Mouse (Mus musculus): ENCODE measurements at regions not wholly inside any gene's neighbourhood (a gene's known extent, or its start where the extent isn't known, plus 50 kb on each side); places are given as distances from the start of the nearest gene placed in this dataset.

DNA sequence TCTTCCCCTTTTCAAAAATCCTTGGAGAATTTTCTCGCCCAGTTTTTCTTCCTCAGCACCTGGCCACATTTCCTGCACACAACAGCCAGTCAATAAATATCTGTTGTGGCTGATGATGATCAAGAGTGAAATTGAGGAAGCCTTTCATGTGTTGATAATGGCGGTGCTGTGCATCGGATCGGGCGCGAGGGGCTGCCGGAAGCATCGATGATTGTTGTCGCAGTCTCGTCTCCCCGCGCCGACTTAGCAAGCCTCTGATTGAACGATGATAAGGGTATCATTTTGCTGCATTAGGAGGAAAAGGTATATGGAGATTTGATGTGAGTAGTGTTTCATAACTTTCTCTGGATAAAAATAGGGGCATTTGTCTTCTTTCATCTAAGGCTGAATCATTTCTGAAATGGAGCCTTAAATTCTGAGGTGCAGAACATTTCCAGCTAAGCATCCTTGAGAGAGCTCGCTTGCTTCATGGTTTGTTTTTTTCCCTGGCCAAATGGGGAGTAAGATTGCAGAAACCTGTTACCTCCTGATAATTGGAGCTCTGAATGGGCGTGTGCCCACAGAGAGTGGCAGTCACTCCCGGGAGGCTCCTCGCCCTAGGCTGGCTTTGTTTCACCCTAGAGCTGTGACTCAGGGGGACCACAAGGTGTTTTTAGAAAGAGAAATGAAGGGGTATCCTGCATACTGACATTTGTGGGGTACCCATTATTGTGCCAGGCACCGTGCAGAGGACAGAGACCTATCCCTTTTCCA lies 94.8 kb upstream of the Podxl start:
- 80% methylated on average over 19 of the region's 19 CpGs for WGBS
- Histone ChIP-seq H3K9ac (ENCODE audit: low read depth, low read length) (no peak overlapping the region), H3K27ac (replicated peaks; ENCODE audit: low read depth, low read length) (no peak overlapping the region)

DNA sequence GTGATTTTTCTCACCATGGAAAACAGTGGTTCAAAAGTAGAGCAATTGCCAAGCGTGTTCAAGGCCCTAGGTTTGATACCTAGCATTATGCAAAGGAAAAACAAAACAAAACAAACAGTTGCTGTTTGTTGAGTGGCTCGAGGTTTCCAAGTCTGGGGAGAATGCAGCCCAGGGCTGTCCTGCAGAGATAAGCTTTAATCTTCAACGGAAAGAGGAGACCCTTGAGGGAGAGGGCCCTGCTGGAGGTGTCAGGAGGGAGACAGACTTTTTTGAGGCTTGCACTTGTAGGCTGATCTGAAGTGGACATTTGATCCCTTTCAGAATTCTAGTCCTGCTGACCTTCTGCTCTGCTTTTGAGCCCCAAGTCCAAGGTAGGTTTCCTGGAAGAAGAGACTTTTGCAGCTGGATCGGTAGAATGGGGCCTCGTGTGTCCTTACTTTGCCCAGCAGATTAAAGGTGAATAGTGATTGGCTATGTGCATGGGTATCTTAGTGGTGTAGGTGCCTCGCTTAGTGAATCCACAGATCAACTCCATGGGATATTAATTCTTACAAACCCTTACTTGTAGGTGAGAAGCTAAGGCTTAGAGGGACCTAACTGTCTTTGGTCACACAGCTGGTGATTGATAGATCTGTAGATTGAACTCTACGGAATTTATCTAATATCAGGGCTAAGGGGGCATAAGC lies 87.2 kb upstream of the Podxl start:
- no peak for ATAC-seq (ENCODE audit: low read depth)

More for the DNA sequence above, 94.8 kb upstream of the Podxl start:
- DNase-seq (ENCODE audit: low spot score) = no peak
- H3K4me3 ChIP-seq (ENCODE audit: low read depth, low read length) = no peak overlapping the region
- H3K4me2 ChIP-seq (ENCODE audit: low read depth, low read length) = no peak overlapping the region
- H3K4me1 ChIP-seq (ENCODE audit: control insufficient read depth, insufficient read depth, low read length) = no peaks in the 10 kb centered on the region
- H3K36me3 ChIP-seq (ENCODE audit: control insufficient read depth, insufficient read depth, low read length) = no peaks in the 10 kb centered on the region
- peaks cover 11% of the 10 kb centered on the region for H3K27me3 ChIP-seq (replicated peaks; ENCODE audit: control insufficient read depth, insufficient read depth, low read length)
- peak; percentile 56; the same call in 1 of the 2 replicates for ATAC-seq (ENCODE audit: low read depth)
- no peaks in the 10 kb centered on the region for H3K9me3 ChIP-seq (ENCODE audit: control insufficient read depth, low read length)

DNA sequence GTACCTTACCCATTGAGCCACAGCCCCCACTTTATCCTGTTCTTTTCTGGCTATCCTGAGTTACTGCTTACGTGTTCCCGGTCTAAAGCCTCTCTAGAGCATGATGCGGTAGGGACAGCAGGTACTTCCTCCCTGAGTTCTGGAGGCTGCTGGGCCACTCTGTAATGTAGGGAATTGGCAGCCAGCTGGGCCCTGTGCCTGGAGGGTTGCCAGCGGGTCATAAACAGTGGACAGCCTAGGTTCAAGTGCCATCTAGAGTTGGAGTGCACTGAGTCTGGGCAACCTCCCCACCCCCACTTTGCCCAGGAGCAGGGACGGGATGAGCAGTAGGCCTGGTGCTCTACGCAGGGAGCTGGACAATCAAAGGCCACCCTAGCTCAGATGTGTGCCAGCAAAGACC lies 81.5 kb upstream of the Podxl start:
- DNase-seq (ENCODE audit: low spot score) (no peak), ATAC-seq (ENCODE audit: low read depth) (no peak)
- no peak overlapping the region for H3K27ac ChIP-seq (replicated peaks; ENCODE audit: low read depth, low read length)
- WGBS = 82% methylated on average over 6 of the region's 6 CpGs
- H3K4me1 ChIP-seq (ENCODE audit: control insufficient read depth, insufficient read depth, low read length) = peaks cover 8% of the 10 kb centered on the region; the same call in 1 of the 2 replicates
- H3K27me3 ChIP-seq (replicated peaks; ENCODE audit: control insufficient read depth, insufficient read depth, low read length) = no peaks in the 10 kb centered on the region
- no peak overlapping the region for H3K9ac ChIP-seq (ENCODE audit: low read depth, low read length)
- H3K4me3 ChIP-seq (ENCODE audit: low read depth, low read length) = no peak overlapping the region
- H3K36me3 ChIP-seq (ENCODE audit: control insufficient read depth, insufficient read depth, low read length) = no peaks in the 10 kb centered on the region
- no peak overlapping the region for H3K4me2 ChIP-seq (ENCODE audit: low read depth, low read length)
- H3K9me3 ChIP-seq (ENCODE audit: control insufficient read depth, low read length) = no peaks in the 10 kb centered on the region

More for the DNA sequence above, 87.2 kb upstream of the Podxl start:
- Histone ChIP-seq H3K9me3 (ENCODE audit: control insufficient read depth, low read length) (no peaks in the 10 kb centered on the region), H3K27ac (replicated peaks; ENCODE audit: low read depth, low read length) (no peak overlapping the region), H3K4me2 (ENCODE audit: low read depth, low read length) (no peak overlapping the region), H3K4me1 (ENCODE audit: control insufficient read depth, insufficient read depth, low read length) (no peaks in the 10 kb centered on the region), H3K9ac (ENCODE audit: low read depth, low read length) (no peak overlapping the region), H3K4me3 (ENCODE audit: low read depth, low read length) (no peak overlapping the region), H3K36me3 (ENCODE audit: control insufficient read depth, insufficient read depth, low read length) (no peaks in the 10 kb centered on the region), H3K27me3 (replicated peaks; ENCODE audit: control insufficient read depth, insufficient read depth, low read length) (no peaks in the 10 kb centered on the region)
- DNase-seq (ENCODE audit: low spot score) = no peak
- 71% methylated on average over 7 of the region's 7 CpGs for WGBS

DNA sequence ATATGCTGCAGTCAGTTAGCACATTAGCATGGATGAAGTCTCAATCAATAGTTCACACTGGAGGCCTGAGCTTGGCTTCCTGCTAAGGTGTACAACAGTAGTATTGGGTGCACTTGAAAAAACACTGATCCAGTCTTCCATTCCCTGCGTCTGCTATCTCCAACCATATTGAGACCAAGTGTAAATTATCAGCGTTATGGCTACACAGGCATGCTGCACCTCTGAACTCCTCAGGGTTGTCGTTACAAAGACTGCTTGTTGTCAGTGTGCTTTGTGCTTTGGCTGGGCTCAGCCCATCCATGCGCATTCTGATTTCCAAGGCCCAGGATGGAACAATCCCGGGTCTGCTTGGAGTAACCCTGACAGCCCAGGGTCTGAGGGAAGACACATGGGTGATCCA lies 80.7 kb upstream of the Podxl start:
- H3K4me2 ChIP-seq (ENCODE audit: low read depth, low read length) = no peak overlapping the region
- H3K4me3 ChIP-seq (ENCODE audit: low read depth, low read length) = no peak overlapping the region
- H3K36me3 ChIP-seq (ENCODE audit: control insufficient read depth, insufficient read depth, low read length) = no peaks in the 10 kb centered on the region
- WGBS = 77% methylated on average over 5 of the region's 5 CpGs
- no peaks in the 10 kb centered on the region for H3K9me3 ChIP-seq (ENCODE audit: control insufficient read depth, low read length)
- no peaks in the 10 kb centered on the region for H3K27me3 ChIP-seq (replicated peaks; ENCODE audit: control insufficient read depth, insufficient read depth, low read length)
- peaks cover 8% of the 10 kb centered on the region; the same call in 1 of the 2 replicates for H3K4me1 ChIP-seq (ENCODE audit: control insufficient read depth, insufficient read depth, low read length)
- H3K9ac ChIP-seq (ENCODE audit: low read depth, low read length) = no peak overlapping the region
- no peak overlapping the region for H3K27ac ChIP-seq (replicated peaks; ENCODE audit: low read depth, low read length)
- no peak for ATAC-seq (ENCODE audit: low read depth)
- no peak for DNase-seq (ENCODE audit: low spot score)

DNA sequence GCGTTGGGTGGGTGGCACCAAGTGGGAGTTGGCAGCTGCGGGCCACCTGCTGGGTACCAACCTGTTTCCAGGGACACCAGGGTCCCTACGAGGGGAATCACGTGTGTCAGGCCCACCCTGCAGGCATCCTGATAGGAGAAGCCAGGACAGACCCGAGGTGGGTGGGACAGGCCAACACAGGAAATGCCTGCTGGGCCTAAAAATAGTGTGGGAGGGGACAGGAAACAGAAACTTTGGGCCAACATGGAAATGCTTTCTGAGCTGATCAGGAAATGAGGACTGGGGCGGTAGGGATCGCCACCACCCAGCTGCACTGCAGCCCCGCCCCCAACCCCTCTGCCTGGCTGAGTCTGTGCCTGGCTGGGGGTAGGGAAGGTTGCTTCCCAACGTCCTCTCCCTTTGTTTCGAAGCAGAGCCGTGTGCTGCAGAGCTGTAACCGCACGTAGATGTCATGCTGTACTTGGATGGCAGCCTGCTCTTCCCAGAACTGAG lies 78.7 kb upstream of the Podxl start:
- H3K27ac ChIP-seq (replicated peaks; ENCODE audit: low read depth, low read length) = no peak overlapping the region
- no peak overlapping the region for H3K4me3 ChIP-seq (ENCODE audit: low read depth, low read length)
- no peak overlapping the region for H3K9ac ChIP-seq (ENCODE audit: low read depth, low read length)
- 0 out of 2 replicates have a peak, but pooled peaks cover 2% of the 10 kb centered on the region for H3K27me3 ChIP-seq (replicated peaks; ENCODE audit: control insufficient read depth, insufficient read depth, low read length)
- ATAC-seq (ENCODE audit: low read depth) (peak; percentile 51; the same call in 1 of the 2 replicates), DNase-seq (ENCODE audit: low spot score) (peak; percentile 64)
- peak overlapping the region; percentile 16; the same call in 1 of the 2 replicates for H3K4me2 ChIP-seq (ENCODE audit: low read depth, low read length)
- H3K36me3 ChIP-seq (ENCODE audit: control insufficient read depth, insufficient read depth, low read length) = no peaks in the 10 kb centered on the region
- no peaks in the 10 kb centered on the region for H3K9me3 ChIP-seq (ENCODE audit: control insufficient read depth, low read length)
- peaks cover 8% of the 10 kb centered on the region; the same call in 1 of the 2 replicates for H3K4me1 ChIP-seq (ENCODE audit: control insufficient read depth, insufficient read depth, low read length)
- 18% methylated on average over 12 of the region's 13 CpGs for WGBS

DNA sequence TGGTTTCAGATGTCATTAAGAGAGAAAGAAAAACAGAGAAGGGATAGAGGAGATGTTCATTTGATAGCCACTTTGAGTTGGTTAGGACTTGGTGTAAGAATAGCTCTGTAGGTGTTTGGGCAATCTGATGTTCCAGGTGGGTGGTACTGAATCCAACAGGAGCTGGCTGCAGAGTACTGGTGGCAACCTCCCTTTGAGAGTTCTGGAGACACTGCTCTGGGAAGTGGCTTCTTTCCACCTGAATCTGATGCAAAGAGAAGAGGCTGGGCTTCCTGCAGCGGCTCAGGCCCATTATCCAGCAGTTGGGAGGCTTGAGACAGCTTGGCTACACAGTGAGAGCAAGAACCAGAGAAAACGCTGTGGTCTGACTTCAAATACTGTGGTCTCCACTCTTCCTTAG lies 77.0 kb upstream of the Podxl start:
- Histone ChIP-seq H3K4me3 (ENCODE audit: low read depth, low read length) (no peak overlapping the region), H3K4me1 (ENCODE audit: control insufficient read depth, insufficient read depth, low read length) (peaks cover 8% of the 10 kb centered on the region; the same call in 1 of the 2 replicates), H3K9ac (ENCODE audit: low read depth, low read length) (no peak overlapping the region), H3K36me3 (ENCODE audit: control insufficient read depth, insufficient read depth, low read length) (no peaks in the 10 kb centered on the region), H3K27me3 (replicated peaks; ENCODE audit: control insufficient read depth, insufficient read depth, low read length) (0 out of 2 replicates have a peak, but pooled peaks cover 11% of the 10 kb centered on the region), H3K4me2 (ENCODE audit: low read depth, low read length) (no peak overlapping the region), H3K9me3 (ENCODE audit: control insufficient read depth, low read length) (no peaks in the 10 kb centered on the region), H3K27ac (replicated peaks; ENCODE audit: low read depth, low read length) (no peak overlapping the region)
- DNase-seq (ENCODE audit: low spot score) (no peak), ATAC-seq (ENCODE audit: low read depth) (no peak)
- 48% methylated on average over 2 of the region's 2 CpGs for WGBS

DNA sequence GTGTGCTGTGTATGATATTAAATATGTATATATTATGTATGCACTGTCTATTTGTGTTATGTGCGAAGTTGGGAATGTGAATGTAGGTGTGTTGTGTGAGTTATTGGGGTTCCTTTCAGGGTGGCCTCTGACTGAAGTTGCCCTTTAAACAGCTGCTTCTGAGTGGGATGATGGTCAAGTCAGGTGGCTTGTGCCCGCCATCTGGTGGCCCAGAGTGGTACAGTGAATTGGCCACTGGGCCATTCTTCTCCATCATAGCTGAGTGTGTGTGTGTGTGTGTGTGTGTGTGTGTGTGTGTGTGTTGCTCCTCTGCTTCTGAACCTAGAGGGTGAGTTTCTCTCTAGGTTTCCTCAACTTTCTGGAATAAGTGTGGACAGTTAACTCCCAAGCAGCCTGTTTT lies 75.7 kb upstream of the Podxl start:
- peak; percentile 59 for DNase-seq (ENCODE audit: low spot score)
- ATAC-seq (ENCODE audit: low read depth) = no peak; the same call in 1 of the 2 replicates
- Histone ChIP-seq H3K4me3 (ENCODE audit: low read depth, low read length) (no peak overlapping the region), H3K27ac (replicated peaks; ENCODE audit: low read depth, low read length) (no peak overlapping the region), H3K4me2 (ENCODE audit: low read depth, low read length) (no peak overlapping the region), H3K9ac (ENCODE audit: low read depth, low read length) (no peak overlapping the region), H3K27me3 (replicated peaks; ENCODE audit: control insufficient read depth, insufficient read depth, low read length) (0 out of 2 replicates have a peak, but pooled peaks cover 11% of the 10 kb centered on the region), H3K4me1 (ENCODE audit: control insufficient read depth, insufficient read depth, low read length) (peaks cover 8% of the 10 kb centered on the region; the same call in 1 of the 2 replicates), H3K36me3 (ENCODE audit: control insufficient read depth, insufficient read depth, low read length) (no peaks in the 10 kb centered on the region), H3K9me3 (ENCODE audit: control insufficient read depth, low read length) (no peaks in the 10 kb centered on the region)
- WGBS = 24% methylated on average over 2 of the region's 2 CpGs

DNA sequence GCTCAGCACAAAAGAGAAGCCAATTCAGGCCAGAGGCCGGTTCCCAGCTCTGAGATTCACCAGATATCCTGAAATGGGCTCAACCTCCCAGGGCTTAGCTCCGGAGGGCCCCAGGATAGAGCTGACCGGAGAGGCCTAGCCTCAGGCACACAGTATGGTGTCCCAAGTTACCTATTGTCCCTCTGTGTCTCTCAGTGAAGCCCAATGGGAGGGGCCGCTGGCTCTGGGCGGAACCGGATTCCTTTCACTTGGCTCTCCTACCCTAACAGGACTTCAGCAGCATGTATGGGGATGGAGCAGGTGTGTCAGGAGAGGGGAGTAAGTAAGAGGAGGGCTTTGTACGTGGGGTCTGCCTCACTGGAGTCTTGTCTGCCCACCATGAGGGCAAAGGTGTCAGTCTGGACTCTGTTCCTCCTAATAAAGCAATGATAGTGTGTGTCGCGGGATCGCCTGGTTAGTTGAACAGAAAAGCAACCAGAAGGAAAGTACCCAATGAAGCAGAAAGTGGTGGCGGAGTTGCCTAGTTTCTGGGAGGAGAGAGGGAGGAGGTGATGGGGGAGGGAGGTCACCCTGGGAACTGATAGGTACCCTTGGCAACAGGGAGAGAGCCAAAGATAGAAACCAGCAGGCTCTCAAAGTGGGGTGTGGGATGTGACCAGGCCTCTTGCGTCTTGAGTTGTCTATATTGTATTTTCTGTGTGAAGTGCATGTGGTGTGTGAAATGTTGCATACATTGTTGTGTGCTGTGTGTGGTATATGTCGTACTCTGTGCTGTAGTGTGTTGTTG lies 74.8 kb upstream of the Podxl start:
- H3K36me3 ChIP-seq (ENCODE audit: control insufficient read depth, insufficient read depth, low read length) = no peaks in the 10 kb centered on the region
- no peak for ATAC-seq (ENCODE audit: low read depth)
- H3K9me3 ChIP-seq (ENCODE audit: control insufficient read depth, low read length) = no peaks in the 10 kb centered on the region
- H3K4me3 ChIP-seq (ENCODE audit: low read depth, low read length) = no peak overlapping the region
- H3K9ac ChIP-seq (ENCODE audit: low read depth, low read length) = no peak overlapping the region
- DNase-seq (ENCODE audit: low spot score) = no peak
- no peak overlapping the region for H3K27ac ChIP-seq (replicated peaks; ENCODE audit: low read depth, low read length)
- H3K4me2 ChIP-seq (ENCODE audit: low read depth, low read length) = no peak overlapping the region
- H3K27me3 ChIP-seq (replicated peaks; ENCODE audit: control insufficient read depth, insufficient read depth, low read length) = 0 out of 2 replicates have a peak, but pooled peaks cover 11% of the 10 kb centered on the region
- 53% methylated on average over 13 of the region's 13 CpGs for WGBS
- peaks cover 8% of the 10 kb centered on the region; the same call in 1 of the 2 replicates for H3K4me1 ChIP-seq (ENCODE audit: control insufficient read depth, insufficient read depth, low read length)
